Mouse (Mus musculus) thymus, postnatal 10 days (tissue): Measurements from ENCODE around the gene Cbx2.

Experiments
- DNase-seq, 2 experiments: peaks; one replicate each; pipeline ENCODE4 v3.0.0; 2021; ENCODE audit warnings: low spot score in 2 of 2

The Cbx2 gene

DNA sequence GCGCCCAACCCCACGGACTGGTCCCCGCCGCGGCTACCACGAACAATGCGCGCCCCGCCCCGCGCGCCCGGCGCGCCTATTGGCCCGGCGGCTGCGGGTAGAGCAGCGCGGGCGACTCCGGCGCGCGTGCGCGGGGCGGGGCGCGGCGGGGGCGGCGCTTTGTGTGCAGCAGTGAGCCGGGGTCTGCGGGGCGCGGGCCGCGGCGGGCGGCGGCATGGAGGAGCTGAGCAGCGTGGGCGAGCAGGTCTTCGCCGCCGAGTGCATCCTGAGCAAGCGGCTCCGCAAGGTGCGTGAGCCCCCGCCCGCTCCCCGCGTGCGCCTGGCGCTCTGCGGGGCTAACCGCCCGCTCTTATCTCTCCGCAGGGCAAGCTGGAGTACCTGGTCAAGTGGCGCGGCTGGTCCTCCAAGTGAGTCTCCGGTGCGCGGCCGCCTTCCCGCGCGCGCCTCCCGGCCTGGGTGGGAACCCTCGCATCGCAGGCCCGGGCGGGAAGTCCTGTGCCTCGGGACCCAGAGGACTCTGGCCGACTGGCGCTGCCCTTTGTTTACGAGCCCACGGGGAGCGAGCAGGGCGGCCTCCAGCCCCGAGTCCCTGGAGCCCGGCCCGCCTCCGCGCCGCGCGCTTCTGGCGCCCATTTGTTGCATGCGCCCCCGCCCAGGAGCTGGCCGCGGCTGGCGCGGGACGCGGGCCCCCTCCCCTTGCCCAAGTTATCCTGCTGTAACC is at the start of gene Cbx2:
TSS of gene Cbx2 (plus strand) at position 68 of the 721 bp plus-strand sequence.
- peak; percentile 78 to 90 for DNase-seq

DNA sequence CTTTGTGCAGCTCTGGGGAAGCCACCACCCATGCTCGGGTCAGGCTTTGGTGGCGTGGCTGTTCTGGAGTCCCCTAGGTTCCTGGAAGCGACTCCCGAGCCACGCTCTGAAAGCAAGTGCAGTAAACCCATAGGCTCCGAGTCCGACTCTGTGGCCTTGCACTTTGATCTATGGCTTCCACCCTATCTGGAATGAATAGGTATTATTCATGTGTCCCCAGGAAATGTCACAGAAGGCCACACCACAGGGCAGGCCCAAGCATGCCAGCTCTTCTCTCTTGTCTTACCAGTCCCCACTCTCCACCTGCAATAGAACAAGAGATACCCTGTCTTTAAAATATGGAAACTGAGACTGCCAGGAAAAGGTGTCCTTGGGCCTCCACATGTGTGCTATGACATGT is 48.4 kb upstream of the Cbx2 start:
- no peak for DNase-seq

DNA sequence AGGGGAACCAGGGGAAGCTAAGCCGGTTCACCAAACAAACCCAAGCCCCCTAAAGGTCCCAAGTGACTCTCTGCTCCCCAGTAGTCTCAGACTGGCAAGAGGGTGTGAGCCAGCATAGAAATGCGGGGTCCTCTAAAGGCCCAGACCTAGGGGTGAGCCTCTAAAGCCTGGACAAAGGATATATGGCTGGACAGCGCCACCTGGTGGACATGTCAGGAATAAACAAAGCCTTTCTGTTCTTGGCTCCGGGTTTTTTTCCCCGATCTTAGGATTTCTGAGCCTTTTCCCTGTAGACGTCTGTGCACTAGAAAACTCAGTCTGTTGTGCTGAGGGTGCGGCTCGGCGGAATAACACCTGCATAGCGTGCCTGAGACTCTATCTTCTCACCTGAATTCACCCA is 47.3 kb upstream of the Cbx2 start:
- peak in 1 of 2 experiments; percentile 56 for DNase-seq

DNA sequence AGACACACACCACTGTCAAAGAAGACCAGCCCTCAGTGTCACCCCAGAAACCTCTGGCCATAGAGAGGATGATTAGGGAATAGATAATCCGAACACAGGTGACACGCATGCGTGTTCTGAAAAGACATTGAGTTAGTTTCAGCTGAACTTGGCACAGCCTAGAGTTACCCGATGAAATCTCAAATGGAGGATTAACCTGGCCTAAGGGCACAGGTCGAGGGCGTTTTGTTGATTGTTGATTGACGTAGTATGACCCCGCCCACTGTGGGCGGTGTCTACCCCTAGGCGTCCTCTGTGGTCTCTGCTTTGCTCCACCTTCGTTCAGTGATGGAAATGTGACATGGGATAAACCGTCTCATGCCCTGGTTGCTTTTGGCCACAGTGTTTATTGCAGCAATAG is 46.8 kb upstream of the Cbx2 start:
- peak in 1 of 2 experiments; percentile 14 for DNase-seq

DNA sequence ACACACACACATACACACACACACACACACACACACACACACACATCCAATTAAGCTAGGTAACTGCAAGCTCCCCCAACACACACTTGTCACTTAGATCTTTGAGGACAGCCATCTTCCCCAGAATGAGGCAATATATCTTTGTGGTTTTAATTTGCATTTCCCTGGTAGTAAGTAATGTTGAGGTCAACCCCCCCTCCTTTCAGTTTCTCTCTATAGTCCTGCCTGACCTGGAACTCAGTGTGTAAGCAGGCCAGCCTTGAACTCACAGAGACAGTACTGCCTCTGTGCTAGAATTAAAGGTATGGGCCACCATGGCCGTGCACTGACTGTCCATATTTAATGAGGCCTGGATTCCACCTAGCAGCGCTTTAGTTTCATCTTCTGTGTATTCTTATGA is 42.4 kb upstream of the Cbx2 start:
- no peak for DNase-seq

DNA sequence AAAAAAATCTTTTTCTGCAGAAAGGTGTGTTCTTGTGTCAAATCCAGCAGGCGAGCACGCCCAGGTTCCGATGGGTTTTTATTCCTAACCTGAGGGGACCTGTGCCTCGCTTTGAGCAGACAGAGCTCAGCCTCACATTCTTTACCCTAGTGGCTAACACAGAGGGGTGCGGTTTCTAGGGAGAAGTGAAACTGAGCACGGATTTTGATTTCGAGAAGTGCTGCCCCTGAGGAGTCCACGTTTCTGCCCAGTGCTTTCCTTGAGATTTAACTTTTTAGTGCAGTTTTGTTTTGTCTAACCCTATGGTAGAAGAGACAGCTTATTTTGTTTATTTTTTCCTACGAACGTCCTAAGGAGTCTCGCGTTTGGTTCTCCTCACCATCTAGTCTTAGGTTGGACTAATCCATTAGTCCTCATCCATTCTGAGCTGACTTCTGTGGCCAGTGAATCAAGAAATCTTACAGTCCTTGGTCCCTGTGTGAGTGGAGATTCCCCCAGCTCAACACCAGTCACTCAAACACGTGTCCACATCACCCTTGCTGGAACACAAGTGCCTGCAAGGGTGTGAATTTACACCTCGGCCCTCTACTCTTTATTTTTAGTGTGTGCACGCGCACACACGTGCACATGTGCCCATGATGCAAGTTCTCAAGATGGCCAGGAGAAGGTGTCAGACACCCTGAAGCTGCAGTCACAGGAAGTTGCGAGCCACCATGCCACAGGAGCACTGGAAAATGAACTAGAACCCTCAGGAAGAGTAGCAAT is 41.6 kb upstream of the Cbx2 start:
- DNase-seq: no peak

DNA sequence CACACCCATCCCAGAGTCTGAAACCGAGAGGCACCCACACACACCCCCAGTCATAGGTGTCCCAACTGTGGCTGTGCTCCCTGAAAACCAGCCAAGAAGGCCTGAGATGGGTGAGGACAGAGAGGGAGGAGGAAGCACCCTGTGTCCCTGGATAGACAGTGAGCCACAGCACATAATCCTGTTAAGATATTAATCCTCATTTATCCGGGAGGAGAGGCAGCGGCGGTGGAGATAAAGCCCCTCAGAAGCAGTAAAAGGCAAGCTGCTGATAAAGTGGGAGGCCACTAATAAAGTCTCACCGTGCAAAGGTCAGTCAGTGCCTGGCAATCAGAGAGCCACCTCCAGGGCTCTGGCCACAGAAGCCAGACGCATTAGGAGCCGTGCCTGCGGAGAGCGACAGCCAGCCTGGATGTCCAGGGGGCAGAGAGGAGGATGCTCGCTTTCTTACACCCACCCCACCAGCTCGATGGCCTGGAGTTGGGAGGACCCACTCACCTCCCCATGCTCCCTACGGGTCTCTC is 40.1 kb upstream of the Cbx2 start:
- DNase-seq: no peak

DNA sequence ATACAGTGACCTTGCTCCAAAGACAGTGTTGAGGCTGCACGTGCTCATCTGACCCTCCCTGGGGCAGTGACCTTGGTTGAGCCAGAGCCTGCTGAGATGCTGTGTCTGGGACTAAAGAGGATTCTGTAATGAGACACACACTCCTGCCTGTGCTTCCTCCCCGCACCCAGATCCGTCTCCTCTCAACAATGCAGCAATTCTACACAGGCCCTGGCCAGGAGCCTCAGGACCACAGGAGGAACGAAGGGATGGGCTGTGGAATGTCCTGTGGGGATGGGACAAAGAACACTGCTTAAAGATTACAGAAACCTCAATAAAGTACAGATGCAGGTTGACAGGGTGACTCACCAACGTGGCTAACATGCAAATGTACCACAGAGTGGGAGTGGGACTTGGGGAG is 37.2 kb upstream of the Cbx2 start:
- no peak for DNase-seq

DNA sequence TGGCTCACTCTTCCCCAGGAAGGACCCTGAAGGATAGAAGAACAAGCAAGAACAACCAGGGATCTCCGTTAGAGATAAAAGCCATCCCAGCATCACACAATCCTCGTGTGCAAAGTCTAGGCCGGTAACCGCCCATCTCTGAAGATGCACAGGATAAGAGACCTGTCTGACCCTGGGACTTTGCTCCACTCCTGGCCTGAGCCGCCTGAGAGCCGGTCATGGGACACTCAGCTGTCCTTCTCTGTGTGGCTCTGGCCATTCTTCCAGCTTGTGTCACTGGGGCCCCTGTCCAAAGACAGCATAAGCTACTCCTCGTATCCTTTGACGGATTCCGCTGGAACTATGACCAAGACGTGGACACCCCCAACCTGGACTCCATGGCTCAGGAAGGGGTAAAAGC is 34.8 kb upstream of the Cbx2 start, which contains the start of gene Enpp7:
TSS of gene Enpp7 (plus strand) at position 190 of the 400 bp plus-strand sequence.
- DNase-seq: no peak

DNA sequence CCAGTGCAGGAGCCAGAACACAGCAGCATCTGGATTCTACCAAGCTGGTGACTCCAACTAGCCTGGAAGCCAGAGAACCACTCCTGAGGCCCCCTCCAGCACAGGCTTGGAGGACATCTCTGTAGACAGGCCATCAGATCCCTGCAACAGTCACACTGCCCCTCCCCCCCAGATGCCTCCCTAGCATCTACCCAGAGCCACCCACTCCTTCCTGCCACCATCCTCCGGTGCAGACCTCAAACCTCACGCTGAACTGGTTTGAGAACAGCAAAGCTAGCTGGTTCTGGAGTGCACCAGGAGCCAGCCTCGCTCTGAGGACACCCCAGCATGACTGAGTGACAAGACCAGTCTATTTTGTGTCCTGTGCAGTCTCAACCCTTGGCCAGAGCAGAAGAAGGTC is 30.0 kb upstream of the Cbx2 start:
- DNase-seq: peak; percentile 77 to 81

DNA sequence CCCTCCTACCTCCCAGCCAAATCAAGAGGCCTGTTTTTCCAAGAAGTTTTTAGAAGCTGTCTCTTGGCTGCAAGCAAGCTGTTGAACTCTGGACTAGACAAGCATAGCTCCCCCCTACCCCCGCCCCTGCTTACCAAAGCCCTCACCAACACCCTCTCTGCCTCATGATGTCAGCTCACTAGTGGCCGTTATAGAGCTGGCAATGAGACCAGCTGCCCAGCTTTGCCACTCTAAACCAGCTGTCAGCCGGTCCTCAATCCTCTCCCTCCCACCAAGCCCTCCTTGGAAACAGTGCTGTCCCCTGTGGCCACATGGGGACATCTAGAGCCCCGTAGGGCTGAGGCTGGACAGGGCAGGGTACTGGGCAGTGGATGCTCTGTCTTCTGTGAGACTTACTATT is 27.3 kb upstream of the Cbx2 start:
- no peak for DNase-seq

DNA sequence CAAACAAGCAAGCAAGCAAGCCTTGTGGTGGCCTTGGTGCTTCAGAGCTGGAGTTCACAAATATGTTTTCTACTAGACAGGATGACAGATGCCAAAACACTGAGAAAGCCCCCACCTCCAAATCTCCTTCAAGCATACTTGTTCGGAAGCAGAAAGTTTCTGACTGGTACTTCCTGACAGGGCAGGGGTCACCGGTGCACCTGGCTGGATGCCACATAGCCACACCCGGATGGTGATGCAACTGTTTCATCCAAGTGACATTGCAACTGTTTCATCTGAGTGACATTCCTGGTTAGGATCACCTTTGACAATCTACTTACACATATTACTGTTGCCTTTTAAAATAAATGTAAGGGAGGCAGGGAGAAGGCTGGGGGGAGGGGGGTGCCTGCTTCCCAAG is 25.6 kb upstream of the Cbx2 start:
- no peak for DNase-seq

DNA sequence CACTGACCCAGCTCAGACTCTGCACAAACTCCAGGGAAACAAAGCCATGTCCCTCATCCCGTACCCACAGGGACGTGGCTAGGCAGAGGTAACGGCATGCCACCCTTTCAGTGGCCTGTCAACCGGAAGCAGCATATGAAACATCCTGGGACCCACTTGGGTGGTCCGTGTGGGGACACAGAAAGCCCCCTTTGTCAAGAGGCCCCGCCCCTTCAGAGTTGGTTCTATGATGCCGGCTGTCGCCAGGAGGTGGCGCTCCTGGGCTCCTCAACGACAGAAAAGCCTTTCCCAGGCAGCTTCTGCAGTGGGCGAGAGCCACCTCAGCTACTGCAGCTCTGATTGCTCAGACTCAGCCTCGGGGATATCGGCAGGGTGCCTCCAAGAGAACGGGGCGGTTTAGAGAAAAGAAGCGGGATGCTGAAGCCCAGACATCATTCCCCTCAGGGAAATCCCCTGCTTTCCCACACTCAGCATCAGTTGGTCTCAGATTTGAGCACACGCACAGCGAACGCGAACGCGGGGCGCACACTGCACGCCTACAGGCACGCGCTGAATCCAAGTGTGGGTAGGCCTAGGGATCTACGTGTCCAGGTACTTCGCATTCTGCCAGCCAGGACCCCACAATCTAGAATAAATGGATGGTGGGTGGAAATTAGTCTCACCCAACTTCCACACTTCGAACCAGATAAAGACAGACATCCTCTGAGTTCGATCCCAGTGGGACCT is 24.1 kb upstream of the Cbx2 start:
- peak; percentile 67 to 80 for DNase-seq

DNA sequence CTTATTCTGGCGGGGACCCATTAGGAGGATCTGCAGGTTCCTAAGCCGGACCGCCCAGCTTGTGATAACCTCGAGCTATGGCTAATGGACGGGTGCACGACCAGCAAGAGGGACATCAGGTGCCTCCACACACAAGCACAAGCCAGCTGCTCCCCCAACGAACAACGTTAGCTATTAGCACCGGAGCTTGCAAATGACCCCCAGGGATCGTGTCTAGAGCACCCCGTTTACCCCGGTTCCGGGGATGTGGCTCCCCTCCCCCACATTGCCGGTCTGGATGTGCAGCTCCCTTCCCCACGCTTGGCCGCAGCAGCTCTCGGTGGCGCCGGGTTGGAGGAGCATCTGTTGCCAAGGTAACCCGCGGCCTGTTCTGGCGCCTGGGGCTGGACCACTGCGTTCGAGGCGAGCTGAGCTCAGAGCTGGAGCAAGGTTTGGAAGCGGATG is 23.4 kb upstream of the Cbx2 start:
- peak in 1 of 2 experiments; percentile 19 for DNase-seq

DNA sequence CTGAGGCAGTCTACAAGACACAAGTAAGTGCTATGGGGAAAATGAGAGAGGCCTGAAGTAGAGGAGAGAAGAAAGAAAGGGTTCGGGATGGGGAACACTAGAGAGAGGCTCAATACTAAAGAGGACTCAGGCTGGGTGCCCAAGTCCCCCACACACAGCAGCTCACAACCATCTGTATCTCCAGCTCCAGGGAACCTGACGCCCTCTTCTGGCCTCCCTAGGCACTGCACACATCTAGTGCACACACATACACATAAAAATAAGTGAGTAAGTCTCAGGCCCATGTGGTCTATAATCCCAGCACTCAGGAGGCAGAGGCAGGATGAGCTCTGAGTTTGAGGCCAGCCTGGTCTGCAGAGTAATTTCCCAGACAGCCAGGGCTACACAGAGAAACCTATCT is 21.9 kb upstream of the Cbx2 start:
- DNase-seq: no peak

DNA sequence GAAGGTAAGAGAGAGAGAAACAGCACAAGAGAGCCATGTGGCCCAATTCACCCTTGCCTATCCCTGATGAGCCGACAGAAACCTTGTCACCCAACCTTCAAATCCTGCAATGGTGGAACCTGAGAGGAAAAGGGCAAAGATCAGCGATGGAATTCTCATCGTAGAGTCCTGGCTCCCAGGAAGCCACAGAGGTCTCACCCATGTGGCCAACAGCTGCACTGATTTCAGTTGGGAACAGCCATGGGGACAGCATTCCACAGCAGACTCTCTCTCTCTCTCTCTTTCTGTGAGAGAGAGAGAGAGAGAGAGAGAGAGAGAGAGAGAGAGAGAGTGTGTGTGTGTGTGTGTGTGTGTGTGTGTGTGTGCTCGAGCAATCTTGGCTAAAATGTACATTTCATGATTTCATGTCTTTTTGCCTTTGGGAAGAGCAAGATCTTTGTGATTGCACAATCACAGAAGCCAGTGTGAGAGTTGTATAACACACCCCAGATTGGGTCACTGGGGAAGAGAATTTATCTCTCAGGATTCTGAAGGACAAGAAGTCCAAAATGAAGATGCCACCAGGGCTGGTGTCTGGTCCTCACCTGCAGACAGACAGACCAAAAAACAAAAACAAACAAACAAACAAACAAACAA is 21.2 kb upstream of the Cbx2 start:
- no peak for DNase-seq

DNA sequence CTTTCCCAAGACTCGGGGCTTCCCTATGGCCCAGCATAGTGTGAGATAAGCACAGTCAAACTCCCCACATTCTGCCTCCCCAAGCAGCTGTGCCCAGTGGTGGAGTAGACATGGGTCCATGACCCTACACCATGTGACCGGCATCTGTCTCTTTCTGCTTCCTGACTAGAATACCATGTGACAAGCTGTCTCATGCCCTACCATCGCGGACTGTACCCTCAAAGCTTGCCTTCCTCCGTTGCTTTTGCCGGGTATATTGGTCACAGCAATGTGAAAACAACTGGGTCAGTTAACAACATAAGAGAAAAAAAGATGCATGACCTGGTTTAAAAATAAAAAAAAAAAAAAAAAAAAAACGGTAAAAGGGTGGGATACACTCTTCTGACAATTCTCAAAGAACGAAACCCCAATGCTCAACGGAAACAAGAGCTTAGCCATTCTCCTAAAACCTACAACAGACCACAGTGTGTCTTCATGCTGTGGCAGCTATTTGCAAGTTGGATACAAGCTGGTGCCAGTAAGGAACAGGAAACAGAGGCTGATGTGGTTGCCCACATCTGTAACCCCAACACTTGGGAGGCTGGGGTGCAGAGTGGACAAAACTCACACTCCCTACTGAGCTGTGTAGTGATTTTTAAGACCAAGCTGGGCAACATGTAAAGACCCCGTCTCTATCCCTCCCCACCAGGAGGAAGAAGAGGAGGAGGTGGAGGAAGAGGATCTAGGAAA is 17.1 kb upstream of the Cbx2 start:
- no peak for DNase-seq

DNA sequence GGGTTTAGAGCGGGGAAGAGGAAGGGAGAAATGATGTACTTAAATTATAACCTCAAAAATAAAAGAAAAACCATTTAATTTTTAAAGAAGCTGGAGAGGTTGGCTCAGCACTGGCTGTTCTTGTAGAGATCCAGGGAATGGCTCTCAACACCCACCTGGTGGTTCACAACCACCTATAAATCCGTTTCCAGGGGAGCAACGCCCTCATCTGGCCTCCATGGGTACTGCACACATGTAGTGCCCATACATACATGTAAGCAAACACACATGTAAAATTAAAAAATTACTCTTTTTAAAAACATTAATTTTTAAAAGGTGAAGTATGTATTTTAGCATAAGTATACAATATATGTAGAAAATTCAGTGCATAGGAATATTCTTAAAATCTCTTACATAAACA is 16.3 kb upstream of the Cbx2 start:
- DNase-seq: no peak

DNA sequence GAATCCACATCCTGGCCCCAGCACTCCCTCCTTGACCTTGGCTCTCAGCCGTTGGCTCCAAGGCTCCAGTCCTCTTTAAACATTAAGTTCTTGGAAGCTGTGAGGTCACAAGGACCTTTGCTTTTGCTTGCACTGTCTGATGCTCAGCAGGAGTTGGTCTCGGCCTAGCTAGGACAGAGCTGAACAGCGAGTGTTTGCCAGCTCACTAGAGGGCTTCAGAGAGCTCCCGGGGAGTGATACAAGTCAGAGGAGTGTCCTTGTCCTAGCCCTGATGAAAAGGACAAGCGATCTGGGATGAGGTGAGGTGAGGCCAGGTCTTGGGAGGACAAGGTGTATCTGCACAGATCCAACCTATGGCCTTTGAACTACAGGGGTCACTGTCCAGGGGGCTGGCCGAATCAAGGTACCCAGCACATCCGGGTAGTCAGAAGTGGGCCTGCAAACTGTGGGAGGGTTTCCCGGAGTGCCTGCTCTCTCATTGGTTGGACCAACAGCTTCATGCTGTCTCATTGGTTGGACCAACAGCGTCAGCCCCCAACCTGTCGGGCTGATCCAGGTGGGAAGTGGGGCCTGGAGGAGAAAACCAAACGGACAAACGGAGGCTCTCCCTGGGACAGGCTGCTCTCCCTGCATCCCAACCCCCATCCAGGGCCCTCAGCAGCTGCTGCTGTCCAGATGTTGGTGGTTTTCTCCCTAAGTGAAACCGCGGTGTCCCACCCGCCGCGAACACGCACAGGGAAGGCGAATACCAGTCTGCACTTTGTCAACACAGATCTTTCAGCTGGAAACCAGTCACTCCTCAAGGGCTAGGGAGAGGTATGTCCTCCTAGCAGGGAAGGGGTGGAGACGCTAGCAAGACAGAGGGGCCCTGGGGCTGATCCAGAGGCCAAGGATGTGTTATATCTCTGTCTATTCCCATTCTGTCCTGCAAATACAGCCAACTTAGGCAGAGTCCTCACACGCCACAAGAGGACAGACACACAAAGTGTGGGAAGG is 15.0 kb upstream of the Cbx2 start:
- peak in 1 of 2 experiments; percentile 30 for DNase-seq

DNA sequence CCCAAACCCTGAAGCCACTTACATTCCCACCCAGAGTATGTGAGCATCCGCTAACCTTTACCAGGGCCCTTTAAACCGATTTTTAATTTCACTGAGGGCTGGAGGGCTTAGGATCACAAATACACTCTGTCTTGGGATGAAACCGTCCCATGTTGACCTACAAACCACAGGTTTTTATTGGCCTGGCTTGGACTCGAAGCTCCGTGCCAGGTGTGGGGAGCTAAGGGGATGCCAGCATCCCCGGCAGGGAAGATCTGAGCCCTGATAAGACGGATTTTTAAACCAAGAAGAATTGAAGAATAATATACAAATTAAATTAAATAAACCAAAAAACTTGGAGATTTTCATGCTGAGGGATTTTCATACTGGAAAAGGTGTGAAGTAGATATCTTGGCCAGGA is 8.3 kb upstream of the Cbx2 start:
- DNase-seq: no peak
